Mouse (Mus musculus) liver, embryonic 12.5 days (tissue): ENCODE measurements around the gene Cxadr. TPM values are rescaled to one million over a fixed set of nuclear protein-coding genes. Genes with fewer than 3 reads are reported as not detected.

Source experiments
- ATAC-seq: fragments of 200-750 bp; cut with Nextera tagmentation; 2 replicates; pipeline ENCODE4 v1.8.0; 2017; ENCODE audit warnings: moderate number of reproducible peaks, mild to moderate bottlenecking, moderate library complexity
- H3K27ac ChIP-seq: fragments of 300-500 bp; sonication (generic); 2 replicates; pipeline ENCODE4 v1.5.1; 2016; ENCODE audit warnings: mild to moderate bottlenecking
- H3K27me3 ChIP-seq: fragments of 300-500 bp; sonication (generic); replicated peaks from 2 replicates; pipeline ENCODE4 v1.6.1; 2016; ENCODE audit warnings: mild to moderate bottlenecking, moderate library complexity
- H3K36me3 ChIP-seq: fragments of 300-500 bp; sonication (generic); 2 replicates; pipeline ENCODE4 v1.6.1; 2016; ENCODE audit warnings: mild to moderate bottlenecking, moderate library complexity
- H3K4me1 ChIP-seq: fragments of 300-500 bp; sonication (generic); 2 replicates; pipeline ENCODE4 v1.6.1; 2016
- H3K4me2 ChIP-seq: fragments of 300-500 bp; sonication (generic); 2 replicates; pipeline ENCODE4 v1.6.1; 2016; ENCODE audit warnings: mild to moderate bottlenecking, moderate library complexity
- H3K4me3 ChIP-seq: fragments of 300-500 bp; sonication (generic); 2 replicates; pipeline ENCODE4 v1.5.1; 2016; ENCODE audit warnings: mild to moderate bottlenecking, moderate library complexity
- H3K9ac ChIP-seq: fragments of 300-500 bp; sonication (generic); 2 replicates; pipeline ENCODE4 v1.6.1; 2016; ENCODE audit warnings: mild to moderate bottlenecking, moderate library complexity
- H3K9me3 ChIP-seq: fragments of 300-500 bp; sonication (generic); replicated peaks from 2 replicates; pipeline ENCODE4 v1.6.1; 2016; ENCODE audit warnings: mild to moderate bottlenecking, moderate library complexity
- WGBS: fragments of 180-500 bp; shearing (Covaris S2); methylation state at CpG from one replicate; pipeline ENCODE4 v1.1.7; 2016; ENCODE audit not compliant: insufficient replicate concordance; 5-methylcytosine and 5-hydroxymethylcytosine counted together
- polyA plus RNA-seq: library from polyadenylated mRNA; unstranded; fragments of >200 nt; fragmentation: Nextera tagmentation; extraction: Ambion mirVana; gene quantifications from 2 replicates; pipeline ENCODE4 v1.2.1, GENCODE M21; 2016

The Cxadr gene
- polyA plus RNA-seq, 1 experiment from 2014 or later: 13.5 TPM

- no peak overlapping the region for H3K4me3 ChIP-seq
- no peak overlapping the region for H3K27ac ChIP-seq
- no peaks in the 10 kb centered on the region for H3K36me3 ChIP-seq
- whole genome bisulfite sequencing: 56% methylated on average over 6 of the region's 6 CpGs
- H3K9me3 ChIP-seq: no peaks in the 10 kb centered on the region
- no peaks in the 10 kb centered on the region for H3K4me1 ChIP-seq
- ATAC-seq: peak; percentile 53
- peaks cover 12% of the 10 kb centered on the region for H3K27me3 ChIP-seq
- no peak overlapping the region for H3K9ac ChIP-seq
- H3K4me2 ChIP-seq: no peak overlapping the region
Observed at GRCm38 (mm10) chr16:78309258-78309657, 8.0 kb downstream of the Cxadr start.

GRCm38 (mm10) chr16:78313135-78313887 lies 12.0 kb downstream of the Cxadr start:
- 72% methylated on average over 16 of the region's 16 CpGs for WGBS

GRCm38 (mm10) chr16:78314026-78314425 lies 12.7 kb downstream of the Cxadr start:
- no peak overlapping the region for H3K27ac ChIP-seq
- H3K4me2 ChIP-seq: no peak overlapping the region
- H3K27me3 ChIP-seq: no peaks in the 10 kb centered on the region
- 63% methylated on average over 6 of the region's 6 CpGs for WGBS
- no peak for ATAC-seq
- no peak overlapping the region for H3K4me3 ChIP-seq
- H3K4me1 ChIP-seq: no peaks in the 10 kb centered on the region
- H3K9me3 ChIP-seq: no peaks in the 10 kb centered on the region
- H3K36me3 ChIP-seq: no peaks in the 10 kb centered on the region
- no peak overlapping the region for H3K9ac ChIP-seq

More at GRCm38 (mm10) chr16:78313135-78313887, 12.0 kb downstream of the Cxadr start:
- H3K9ac ChIP-seq: no peak overlapping the region
- H3K9me3 ChIP-seq: no peaks in the 10 kb centered on the region
- H3K4me1 ChIP-seq: no peaks in the 10 kb centered on the region
- H3K27ac ChIP-seq: no peak overlapping the region
- ATAC-seq: no peak
- no peaks in the 10 kb centered on the region for H3K36me3 ChIP-seq
- no peaks in the 10 kb centered on the region for H3K27me3 ChIP-seq
- H3K4me3 ChIP-seq: no peak overlapping the region
- H3K4me2 ChIP-seq: no peak overlapping the region

- no peak overlapping the region for H3K4me3 ChIP-seq
- 63% methylated on average over 9 of the region's 9 CpGs for WGBS
- no peaks in the 10 kb centered on the region for H3K27me3 ChIP-seq
- H3K4me2 ChIP-seq: no peak overlapping the region
- ATAC-seq: peak; percentile 39; the same call in 1 of the 2 replicates
- H3K9ac ChIP-seq: no peak overlapping the region
- H3K27ac ChIP-seq: no peak overlapping the region
- no peaks in the 10 kb centered on the region for H3K9me3 ChIP-seq
- no peaks in the 10 kb centered on the region for H3K36me3 ChIP-seq
- H3K4me1 ChIP-seq: no peaks in the 10 kb centered on the region
Observed at GRCm38 (mm10) chr16:78316849-78317248, 15.6 kb downstream of the Cxadr start.

- Histone ChIP-seq H3K4me2 (no peak overlapping the region), H3K9me3 (no peaks in the 10 kb centered on the region), H3K36me3 (no peaks in the 10 kb centered on the region), H3K27ac (no peak overlapping the region), H3K4me1 (no peaks in the 10 kb centered on the region), H3K4me3 (no peak overlapping the region), H3K27me3 (no peaks in the 10 kb centered on the region), H3K9ac (no peak overlapping the region)
- ATAC-seq: no peak; the same call in 1 of the 2 replicates
- WGBS: 39% methylated on average over 7 of the region's 7 CpGs
Observed at GRCm38 (mm10) chr16:78317960-78318359, 16.7 kb downstream of the Cxadr start.

GRCm38 (mm10) chr16:78319711-78320110 lies 18.4 kb downstream of the Cxadr start:
- no peak overlapping the region for H3K27ac ChIP-seq
- no peaks in the 10 kb centered on the region for H3K4me1 ChIP-seq
- no peak overlapping the region for H3K4me3 ChIP-seq
- no peak for ATAC-seq
- no peaks in the 10 kb centered on the region for H3K9me3 ChIP-seq
- 51% methylated on average over 7 of the region's 7 CpGs for WGBS
- H3K27me3 ChIP-seq: no peaks in the 10 kb centered on the region
- H3K4me2 ChIP-seq: no peak overlapping the region
- no peaks in the 10 kb centered on the region for H3K36me3 ChIP-seq
- no peak overlapping the region for H3K9ac ChIP-seq

- Histone ChIP-seq H3K36me3 (no peaks in the 10 kb centered on the region), H3K27ac (no peak overlapping the region), H3K4me1 (no peaks in the 10 kb centered on the region), H3K4me3 (no peak overlapping the region), H3K27me3 (no peaks in the 10 kb centered on the region), H3K9ac (no peak overlapping the region), H3K4me2 (no peak overlapping the region), H3K9me3 (no peaks in the 10 kb centered on the region)
- no peak for ATAC-seq
- WGBS: 20% methylated on average over 7 of the region's 7 CpGs
Observed at GRCm38 (mm10) chr16:78321559-78321958, 20.3 kb downstream of the Cxadr start.

- Histone ChIP-seq H3K4me2 (no peak overlapping the region), H3K9me3 (no peaks in the 10 kb centered on the region), H3K36me3 (no peaks in the 10 kb centered on the region), H3K9ac (no peak overlapping the region), H3K4me3 (no peak overlapping the region), H3K27me3 (no peaks in the 10 kb centered on the region), H3K4me1 (no peaks in the 10 kb centered on the region), H3K27ac (no peak overlapping the region)
- ATAC-seq: no peak
- 54% methylated on average over 7 of the region's 7 CpGs for WGBS
Observed at GRCm38 (mm10) chr16:78322140-78322539, 20.9 kb downstream of the Cxadr start.

- WGBS: 72% methylated on average over 27 of the region's 27 CpGs
- no peaks in the 10 kb centered on the region for H3K4me1 ChIP-seq
- H3K27ac ChIP-seq: no peak overlapping the region
- no peak for ATAC-seq
- no peak overlapping the region for H3K4me3 ChIP-seq
- no peaks in the 10 kb centered on the region for H3K9me3 ChIP-seq
- no peak overlapping the region for H3K9ac ChIP-seq
- H3K36me3 ChIP-seq: 0 out of 2 replicates have a peak, but pooled peaks cover 2% of the 10 kb centered on the region
- H3K27me3 ChIP-seq: no peaks in the 10 kb centered on the region
- no peak overlapping the region for H3K4me2 ChIP-seq
Observed at GRCm38 (mm10) chr16:78325972-78326848, 24.9 kb downstream of the Cxadr start.

GRCm38 (mm10) chr16:78327562-78327961 lies 26.3 kb downstream of the Cxadr start:
- no peak overlapping the region for H3K27ac ChIP-seq
- H3K4me3 ChIP-seq: no peak overlapping the region
- no peaks in the 10 kb centered on the region for H3K4me1 ChIP-seq
- H3K27me3 ChIP-seq: no peaks in the 10 kb centered on the region
- no peak overlapping the region for H3K4me2 ChIP-seq
- ATAC-seq: no peak
- no peaks in the 10 kb centered on the region for H3K9me3 ChIP-seq
- WGBS: 72% methylated on average over 7 of the region's 7 CpGs
- H3K9ac ChIP-seq: no peak overlapping the region
- 0 out of 2 replicates have a peak, but pooled peaks cover 2% of the 10 kb centered on the region for H3K36me3 ChIP-seq

GRCm38 (mm10) chr16:78327999-78328398 lies 26.7 kb downstream of the Cxadr start:
- Histone ChIP-seq H3K27ac (no peak overlapping the region), H3K36me3 (0 out of 2 replicates have a peak, but pooled peaks cover 4% of the 10 kb centered on the region), H3K4me2 (no peak overlapping the region), H3K4me1 (no peaks in the 10 kb centered on the region), H3K9me3 (no peaks in the 10 kb centered on the region), H3K4me3 (no peak overlapping the region), H3K9ac (no peak overlapping the region), H3K27me3 (no peaks in the 10 kb centered on the region)
- WGBS: 79% methylated on average over 12 of the region's 12 CpGs
- no peak for ATAC-seq

- Histone ChIP-seq H3K27ac (no peak overlapping the region), H3K4me1 (no peaks in the 10 kb centered on the region), H3K4me2 (no peak overlapping the region), H3K9me3 (no peaks in the 10 kb centered on the region), H3K9ac (no peak overlapping the region), H3K27me3 (no peaks in the 10 kb centered on the region), H3K36me3 (peaks cover 20% of the 10 kb centered on the region), H3K4me3 (no peak overlapping the region)
- ATAC-seq: no peak
- WGBS: 63% methylated on average over 8 of the region's 8 CpGs
Observed at GRCm38 (mm10) chr16:78337226-78337625, 35.9 kb downstream of the Cxadr start.
